Mouse (Mus musculus) megakaryocyte, embryonic 14.5 days (primary cell): ENCODE data around the gene Tdrd1.

Source experiments
- FLI1 ChIP-seq: IDR thresholded peaks from 2 replicates; pipeline ENCODE4 v1.6.1; 2012; ENCODE audit warnings: low read length, inconsistent platforms, mixed read lengths
- GATA1 ChIP-seq: IDR thresholded peaks from 3 replicates; pipeline ENCODE4 v1.6.1; 2012; ENCODE audit warnings: mixed read lengths, low read length, inconsistent platforms, borderline replicate concordance

DNA sequence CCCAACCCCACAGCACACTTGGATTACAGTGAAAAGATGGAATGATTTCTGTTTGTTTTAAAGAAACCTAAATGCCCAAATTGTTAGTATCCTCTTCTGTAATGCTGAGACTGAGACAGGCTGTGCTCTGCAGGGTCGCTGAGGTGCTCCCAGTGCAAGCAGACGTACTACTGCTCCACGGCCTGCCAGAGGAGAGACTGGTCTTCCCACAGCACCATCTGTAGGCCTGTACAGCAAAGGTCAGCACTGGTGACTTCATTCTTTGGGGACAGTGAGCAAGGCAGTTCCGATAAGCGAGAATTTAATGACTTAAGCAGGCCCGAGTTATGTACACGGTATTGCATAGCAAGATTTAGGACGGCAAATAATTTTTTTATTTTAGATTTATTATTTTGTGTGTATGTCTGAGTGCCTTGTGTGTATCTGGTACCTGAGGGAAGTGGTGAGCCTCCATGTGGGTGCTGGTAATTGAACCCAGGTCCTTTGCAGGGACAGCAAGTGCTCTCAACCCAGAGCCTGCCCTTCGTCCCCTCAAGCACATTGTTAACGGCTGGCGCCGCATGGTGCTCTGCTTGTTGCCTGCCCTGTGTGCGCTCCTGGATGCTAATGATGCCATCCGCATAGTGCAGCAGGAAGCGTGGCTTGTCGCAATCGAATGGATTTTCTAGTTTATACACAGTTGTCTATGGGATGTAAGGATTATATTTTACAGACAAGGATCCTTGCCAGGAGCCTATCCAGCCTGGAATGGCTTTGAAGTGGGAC, 13.1 kb downstream of the Tdrd1 start:
- TF ChIP-seq GATA1 (no peak), FLI1 (no peak)
